In genomic region chr1:51991983-51992609, GRCm38 (mm10) we compare ENCODE assay signal across 16 mouse cellular contexts. TPM values are rescaled to one million over a fixed set of nuclear protein-coding genes. Genes with fewer than 3 reads are reported as not detected.
DNase-seq lines count a peak whose midpoint lies in the region; ATAC-seq lines count a peak whose summit lies in the region.
"Had no signal": no experiment of that assay in that cellular context is flagged by ENCODE, and none has a peak within 500 bp of the region (broad histone marks: within the 10 kb centered on the region; RNA-seq: fewer than 3 reads in every experiment).

No protein-coding gene starts in this region.

- ATAC-seq in heart, embryonic 13.5 days (ENCODE audit: extremely low read depth, insufficient number of reproducible peaks, low FRiP score, low TSS enrichment): no peak
- peak; percentile 96 for ATAC-seq in frontal cortex, adult (ENCODE audit: low TSS enrichment)
- no peak for ATAC-seq in liver, embryonic 11.5 days (replicated peaks; ENCODE audit: low FRiP score)
- ATAC-seq: forebrain, embryonic 16.5 days; inflammation-experienced regulatory T-cells, adult 6 months; midbrain, embryonic 16.5 days had no signal

- H3K9ac ChIP-seq in heart, embryonic 13.5 days: no peak overlapping the region
- H3K9ac ChIP-seq in liver, embryonic 11.5 days (ENCODE audit: low read depth, low read length): no peak overlapping the region
- H3K9ac ChIP-seq: stomach, embryonic 15.5 days had no signal

- H3K4me2 ChIP-seq in heart, embryonic 13.5 days: no peak overlapping the region
- H3K4me2 ChIP-seq in liver, embryonic 11.5 days: no peak overlapping the region
- H3K4me2 ChIP-seq: stomach, embryonic 15.5 days had no signal

- DNase-seq in heart, adult 8-10 months (ENCODE audit: low spot score): no peak
- peak; percentile 46 for DNase-seq in layer of hippocampus, adult 9-11 months
- DNase-seq in lung, postnatal 10 days: peak; percentile 10
- DNase-seq in liver, embryonic 11.5 days (ENCODE audit: low spot score): no peak
- no peak for DNase-seq in neural tube, embryonic 10.5 days (ENCODE audit: extremely low spot score, low spot score)
- DNase-seq in Muller cell, postnatal 12 days (ENCODE audit: inconsistent ontology term): no peak
- DNase-seq: adrenal gland, postnatal 25 days; kidney, postnatal 4 days had no signal

- H3K36me3 ChIP-seq in heart, embryonic 13.5 days: no peaks in the 10 kb centered on the region
- H3K36me3 ChIP-seq in liver, embryonic 11.5 days (ENCODE audit: control insufficient read depth, insufficient read depth, low read length): no peaks in the 10 kb centered on the region
- H3K36me3 ChIP-seq: G1E; stomach, embryonic 15.5 days had no signal

- H3K27me3 ChIP-seq in heart, embryonic 13.5 days (replicated peaks): no peaks in the 10 kb centered on the region
- no peaks in the 10 kb centered on the region for H3K27me3 ChIP-seq in liver, embryonic 11.5 days (replicated peaks; ENCODE audit: control insufficient read depth, insufficient read depth, low read length)
- H3K27me3 ChIP-seq: stomach, embryonic 15.5 days had no signal

- H3K9me3 ChIP-seq in heart, embryonic 13.5 days: no peaks in the 10 kb centered on the region
- no peaks in the 10 kb centered on the region for H3K9me3 ChIP-seq in liver, embryonic 11.5 days (ENCODE audit: control insufficient read depth, low read length)
- H3K9me3 ChIP-seq: G1E; stomach, embryonic 15.5 days had no signal

- H3K27ac ChIP-seq in heart, embryonic 13.5 days (replicated peaks): peak overlapping the region; percentile 51
- H3K27ac ChIP-seq in liver, embryonic 11.5 days (ENCODE audit: low read depth, low read length): no peak overlapping the region
- H3K27ac ChIP-seq: stomach, embryonic 15.5 days had no signal

- 62% methylated on average over 8 of the region's 8 CpGs for WGBS in heart, embryonic 13.5 days
- WGBS in liver, embryonic 11.5 days: 80% methylated on average over 8 of the region's 8 CpGs

- H3K4me3 ChIP-seq in heart, embryonic 13.5 days: no peak overlapping the region
- H3K4me3 ChIP-seq in liver, embryonic 11.5 days (ENCODE audit: low read depth, low read length): no peak overlapping the region
- H3K4me3 ChIP-seq: stomach, embryonic 15.5 days had no signal

- peaks cover 44% of the 10 kb centered on the region for H3K4me1 ChIP-seq in heart, embryonic 13.5 days
- no peaks in the 10 kb centered on the region for H3K4me1 ChIP-seq in liver, embryonic 11.5 days (replicated peaks; ENCODE audit: control insufficient read depth, insufficient read depth, low read length)

RNA-seq across cellular contexts. Expression of gene Stat4, which starts 5.1 kb away (rescaled TPM):
- polyA plus RNA-seq in heart, embryonic 13.5 days (2015; fragmentation: Nextera tagmentation; extraction: Ambion mirVana): 1.7 and 2.1 TPM in 2 replicates
- under 1 TPM in 2 of 4 experiments, not detected in 2; 0.28 to 0.35 TPM for total RNA-seq in heart, adult 8-10 months (2022)
- 2.6 TPM in 2 replicates for polyA plus RNA-seq in liver, embryonic 11.5 days (2014; fragmentation: Nextera tagmentation; extraction: Ambion mirVana)
- polyA plus RNA-seq: C2C12, G1E had no signal

Comparison
In these comparisons a context has a peak if more than half of its experiments do, and no peak if none do; other contexts are left out.
1. DNase-seq: peak in layer of hippocampus, adult 9-11 months (single experiment) and lung, postnatal 10 days (single experiment); none in heart, adult 8-10 months (single experiment), liver, embryonic 11.5 days (single experiment), neural tube, embryonic 10.5 days (single experiment) and Muller cell, postnatal 12 days (single experiment).